Mouse (Mus musculus): ENCODE data around the gene Nab1.
"Not testable (repeated sequence)": the region's sequence is repeated elsewhere in the genome, so short reads cannot be mapped to it uniquely, and the experiment has no call there.

Nab1 gene

DNA sequence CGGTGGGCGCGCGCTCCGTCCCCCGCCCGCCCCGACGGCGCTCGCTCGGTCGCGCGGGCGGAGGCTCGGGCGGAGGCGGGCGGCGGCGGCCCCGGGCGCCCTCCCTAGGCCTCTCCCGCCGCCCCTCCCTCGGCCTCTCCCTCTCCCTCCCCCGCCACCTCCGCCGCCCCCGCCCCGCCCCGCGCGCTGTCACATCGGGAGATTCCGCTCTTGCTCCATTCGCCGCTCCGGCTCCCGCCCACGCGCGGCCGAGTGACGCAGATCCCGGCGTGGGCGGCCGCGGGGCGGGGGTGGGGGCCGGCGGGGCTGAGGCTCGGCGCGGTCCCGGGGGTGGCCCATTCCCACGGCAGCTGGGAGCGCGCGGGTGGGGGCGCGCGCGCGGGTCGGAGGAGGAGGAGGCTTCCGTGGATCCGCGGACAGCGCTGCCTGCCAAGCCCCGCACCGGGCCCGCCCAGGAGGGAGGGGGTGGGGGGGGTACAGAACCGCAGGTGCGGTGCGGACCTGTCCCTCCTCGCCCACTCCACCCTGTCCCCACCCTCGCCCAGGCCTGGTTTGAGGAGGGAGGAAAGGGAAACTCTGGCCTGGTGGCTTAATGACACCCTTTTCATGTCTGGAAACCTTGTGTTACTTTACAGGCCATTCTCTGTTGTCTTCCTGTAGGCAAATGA lies at the start of gene Nab1:
Gene Nab1, minus strand, starts transcription at position 366 of the 668 bp plus-strand sequence.
- peak; percentile 87 to 90 for DNase-seq

DNA sequence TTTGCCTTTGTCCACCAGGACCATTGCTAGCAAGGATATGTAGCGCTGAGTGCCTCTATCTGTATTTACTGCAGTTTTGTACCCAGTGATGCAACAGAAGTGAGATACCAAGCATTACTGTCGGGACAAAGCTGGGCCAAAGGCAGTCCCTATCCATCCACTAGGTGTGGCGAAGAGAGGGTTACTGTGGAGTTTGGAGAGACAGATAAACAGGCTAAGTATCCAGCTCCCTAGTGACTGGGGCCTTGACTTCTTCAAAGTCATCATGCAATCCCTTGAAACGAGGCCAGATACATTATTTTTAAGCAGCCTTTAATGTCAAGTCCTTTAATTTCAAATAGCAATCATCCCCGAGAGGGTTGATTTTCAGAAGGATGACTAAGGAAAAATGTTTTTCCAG lies 47.0 kb upstream of the Nab1 start:
- DNase-seq: no peak

DNA sequence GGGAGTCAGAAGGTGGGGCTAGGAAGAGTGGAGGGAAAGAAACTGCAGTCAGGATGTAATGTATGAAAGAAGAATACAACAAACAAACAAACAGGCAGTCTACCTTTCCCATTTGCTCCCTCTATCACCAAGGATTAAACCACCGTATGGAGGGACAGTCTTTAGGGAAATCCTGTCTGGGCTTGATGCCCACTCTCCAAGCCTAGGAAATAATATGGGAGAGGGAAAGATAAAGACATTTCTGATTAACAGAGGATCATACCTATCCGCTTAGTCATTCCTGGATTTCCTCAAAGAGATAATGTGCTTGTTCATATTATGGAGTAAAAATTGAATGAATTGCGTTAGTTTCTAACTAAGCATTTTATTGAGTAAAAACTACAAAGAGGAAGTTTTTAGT lies 46.3 kb upstream of the Nab1 start:
- peak; percentile 5 to 15 for DNase-seq

DNA sequence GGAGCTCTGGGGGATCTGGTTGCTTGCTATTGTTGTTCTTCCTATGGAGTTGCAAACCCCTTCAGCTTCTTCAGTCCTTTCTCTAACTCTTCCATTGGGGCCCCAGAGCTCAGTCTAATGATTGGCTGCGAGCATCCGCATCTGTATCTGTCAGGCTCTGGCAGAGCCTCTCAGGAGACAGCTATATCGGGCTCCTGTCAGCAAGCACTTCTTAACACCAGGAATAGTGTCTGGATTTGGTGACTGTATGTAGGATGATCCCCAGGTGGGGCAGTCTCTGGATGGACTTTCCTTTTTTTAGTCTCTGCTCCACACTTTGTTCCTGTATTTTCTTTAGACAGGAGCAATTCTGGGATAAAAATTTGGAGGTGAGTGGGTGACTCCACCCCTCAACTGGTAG lies 39.6 kb upstream of the Nab1 start:
- DNase-seq: not testable (repeated sequence)

DNA sequence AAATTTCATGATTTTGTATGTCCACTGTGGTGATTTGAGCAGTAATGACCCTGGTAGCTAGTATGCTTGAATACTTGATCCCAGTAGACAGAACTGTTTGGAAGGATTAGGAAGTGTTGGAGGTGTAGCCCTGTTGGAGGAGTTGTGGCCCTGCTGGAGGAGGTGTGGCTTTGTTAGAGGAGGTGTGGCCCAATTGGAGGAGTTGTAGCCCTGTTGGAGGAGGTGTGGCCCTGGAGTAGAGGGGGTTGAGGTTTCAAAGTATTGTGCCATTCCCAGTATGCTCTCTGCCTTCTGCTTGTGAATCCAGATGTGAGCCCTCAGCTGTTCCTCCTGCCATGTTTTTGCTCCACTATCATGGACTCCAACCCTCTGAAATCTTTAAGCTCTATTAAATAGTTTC lies 29.5 kb upstream of the Nab1 start:
- no peak for DNase-seq

DNA sequence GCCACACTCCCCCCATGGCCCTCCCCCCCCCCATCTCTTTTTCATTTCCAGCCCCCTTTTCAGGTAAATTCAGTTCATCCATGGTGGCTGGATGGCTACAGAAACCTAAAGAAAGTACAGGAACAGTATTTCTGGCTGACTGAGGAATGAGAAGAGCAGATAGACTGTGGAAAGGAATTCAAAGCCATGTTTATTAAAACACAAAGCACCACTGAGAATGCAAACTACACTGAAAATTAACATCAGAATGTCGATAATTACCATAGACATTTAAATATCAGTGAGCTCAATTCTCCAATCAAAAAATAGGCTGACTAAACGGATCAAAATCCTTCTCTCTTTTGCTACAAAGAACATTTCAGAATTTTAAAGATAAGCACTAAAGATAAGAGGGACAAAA lies 27.2 kb upstream of the Nab1 start:
- no peak for DNase-seq

DNA sequence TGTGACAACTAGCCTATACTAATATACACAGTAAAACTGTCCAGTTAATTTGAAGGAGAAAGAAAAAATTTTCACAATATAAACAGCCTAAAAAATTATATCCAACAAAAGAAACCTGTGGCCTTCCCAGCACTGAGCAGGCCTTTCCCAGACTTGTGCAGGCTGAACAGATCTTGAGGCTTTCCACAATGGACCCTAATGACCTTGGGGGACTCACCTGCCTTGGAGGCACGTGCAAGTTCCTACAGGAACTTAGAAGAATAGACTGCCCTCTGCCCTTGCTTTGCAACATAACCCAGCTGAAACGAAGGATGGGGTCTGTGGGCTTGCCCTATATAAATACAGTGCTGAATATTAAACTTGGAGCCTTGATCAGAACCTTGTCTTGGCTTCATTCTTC lies 26.8 kb upstream of the Nab1 start:
- DNase-seq: no peak

DNA sequence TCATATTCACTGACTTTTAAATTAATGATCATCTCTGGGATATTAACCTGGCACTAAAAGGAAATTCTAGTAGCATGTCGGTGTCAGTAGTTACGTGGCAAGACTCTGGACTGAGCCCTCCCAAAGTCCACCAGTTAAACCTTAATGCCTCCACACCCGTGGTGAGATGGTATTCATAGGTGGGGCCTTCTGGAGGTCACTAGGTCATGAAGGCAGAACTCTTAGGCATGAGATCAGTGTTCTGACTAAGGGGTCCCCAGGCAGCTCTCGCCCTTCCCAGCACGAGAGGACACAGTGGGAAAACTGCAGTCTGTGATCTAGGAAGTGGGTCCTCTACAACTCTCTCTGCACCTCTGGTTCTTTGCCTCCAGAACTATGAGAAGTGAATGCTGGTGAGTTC lies 24.2 kb upstream of the Nab1 start:
- DNase-seq: no peak

DNA sequence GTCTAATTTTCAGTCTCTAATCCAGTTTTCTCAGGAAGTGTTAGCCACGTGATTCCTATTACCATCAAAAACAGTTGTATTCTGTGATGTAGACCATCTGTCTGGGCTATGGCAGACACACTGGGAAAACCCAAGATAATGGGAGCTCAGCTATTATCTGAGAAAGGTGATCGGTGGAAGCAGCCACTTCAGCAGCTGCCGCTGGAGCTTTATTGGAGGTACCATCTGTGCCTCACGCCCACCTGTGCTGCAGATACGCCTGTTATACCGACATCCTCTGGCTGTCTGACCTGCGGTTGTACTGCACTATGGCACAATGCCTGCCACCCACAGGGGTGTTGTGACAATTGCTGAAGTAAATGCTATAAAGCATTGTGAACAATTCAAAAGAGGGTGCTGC lies 23.7 kb upstream of the Nab1 start:
- DNase-seq: peak; percentile 26 to 39

DNA sequence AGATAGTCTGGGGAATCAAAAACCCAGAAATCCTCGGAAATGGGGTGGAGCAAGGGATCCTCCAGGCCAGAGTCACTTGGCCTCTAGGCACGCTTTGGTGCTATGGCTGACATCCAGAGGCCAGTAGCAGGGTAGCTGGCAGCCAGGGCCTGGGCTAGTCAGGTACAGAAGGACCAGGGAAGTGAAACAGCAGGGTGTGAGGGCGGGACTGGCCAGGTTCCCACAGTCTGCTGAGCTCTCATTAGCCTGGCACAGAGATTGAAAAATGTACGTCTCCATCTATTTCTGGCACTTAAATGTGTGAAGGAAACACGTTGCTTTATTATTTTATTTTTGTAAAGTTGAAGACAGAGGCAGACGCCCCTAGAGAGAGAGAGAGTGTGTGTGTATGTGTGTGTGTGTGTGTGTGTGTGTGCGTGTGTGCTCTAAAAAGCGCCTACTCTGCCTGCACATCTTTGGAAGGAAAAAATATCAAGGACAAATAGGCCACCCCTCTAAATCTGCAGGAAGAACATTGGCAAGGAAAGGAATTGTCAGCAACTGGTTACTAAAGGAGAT lies 21.0 kb upstream of the Nab1 start:
- DNase-seq: peak; percentile 93 to 96

DNA sequence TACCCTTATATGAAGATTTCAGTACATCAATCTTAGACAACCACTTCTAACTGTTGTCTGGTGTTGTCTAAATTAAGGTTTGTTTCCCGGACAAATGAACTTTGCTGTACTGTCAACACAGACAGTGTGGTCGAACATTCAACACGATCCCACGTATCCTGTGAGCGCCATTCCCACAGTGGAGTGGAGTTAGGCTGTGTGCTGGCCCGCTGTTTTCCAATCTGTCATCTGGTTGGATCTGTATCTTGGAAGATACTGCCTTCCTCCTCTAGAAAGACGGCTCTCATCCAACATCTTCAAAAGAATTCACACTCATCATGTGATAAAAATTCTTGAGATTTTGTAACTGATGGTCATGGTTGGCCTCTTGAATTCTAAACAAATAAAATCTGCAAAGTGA lies 19.7 kb upstream of the Nab1 start:
- DNase-seq: peak; percentile 54 to 67

DNA sequence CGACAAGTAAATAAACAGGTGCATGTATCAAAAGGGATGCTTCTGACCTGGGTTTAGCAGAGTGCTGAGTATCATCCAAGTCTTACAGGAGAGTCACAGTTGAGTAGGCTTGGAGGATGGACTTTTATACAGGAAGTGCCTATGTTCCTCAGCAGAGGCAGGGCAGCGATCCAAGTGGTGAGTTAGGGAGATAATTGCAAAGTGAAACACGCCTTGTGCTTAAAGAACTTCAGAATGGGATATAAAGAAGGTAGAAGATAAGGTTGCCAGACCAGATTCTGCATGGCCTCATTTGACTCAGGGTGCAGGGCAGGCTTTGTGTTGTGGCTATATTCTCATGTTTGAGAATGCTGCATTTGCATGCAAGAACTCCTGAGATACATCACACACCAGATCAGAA lies 14.8 kb upstream of the Nab1 start:
- DNase-seq: no peak

DNA sequence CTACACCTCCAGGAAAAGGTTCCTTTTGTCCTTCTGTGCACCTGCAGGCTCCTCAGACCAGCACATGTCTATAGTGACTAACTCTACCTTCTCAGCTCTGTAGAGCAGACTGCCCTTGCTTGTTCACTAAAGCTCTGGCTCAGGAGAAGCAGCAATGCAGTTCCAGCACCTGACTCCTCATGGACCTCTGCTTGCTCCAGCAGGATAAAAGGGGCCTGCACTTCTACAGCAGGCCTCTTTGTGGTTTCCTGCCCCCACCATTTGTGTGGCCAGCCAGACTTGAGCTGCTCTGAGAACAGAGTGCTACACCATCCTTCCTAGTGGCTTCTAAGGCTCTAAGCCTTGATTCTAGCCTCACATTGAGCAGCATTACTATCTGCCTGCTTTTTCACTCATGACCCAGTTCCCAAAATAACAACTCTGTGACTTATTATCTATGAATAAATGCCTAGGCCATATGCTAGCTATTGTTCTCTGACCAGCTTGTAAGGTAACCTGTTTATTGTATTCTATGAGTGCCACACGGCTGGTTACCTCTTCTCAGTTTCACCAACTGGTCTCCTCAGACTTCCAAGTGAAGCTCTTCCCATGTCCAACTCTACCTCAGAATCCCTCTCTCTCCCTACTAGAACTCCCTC lies 11.4 kb upstream of the Nab1 start:
- DNase-seq: no peak

DNA sequence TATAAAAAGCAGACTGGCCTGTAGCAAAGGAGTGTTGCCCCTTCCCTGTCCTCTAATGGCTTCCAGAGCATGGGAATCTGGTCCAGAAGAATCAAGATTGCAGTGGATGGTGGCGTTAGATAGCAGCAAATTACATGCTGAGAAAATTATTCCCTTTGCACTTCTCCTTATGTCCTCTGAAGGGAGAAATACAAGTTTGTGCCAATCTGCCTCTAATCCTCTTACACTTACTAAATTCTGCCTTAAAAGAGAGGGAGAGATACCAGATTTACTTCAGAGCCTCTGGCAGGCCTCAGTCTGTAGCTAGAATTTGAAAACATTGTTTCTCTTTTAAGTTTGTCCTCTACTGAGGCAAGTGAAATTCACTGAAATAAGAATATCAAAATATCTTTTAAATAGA lies 5.7 kb upstream of the Nab1 start:
- DNase-seq: no peak

DNA sequence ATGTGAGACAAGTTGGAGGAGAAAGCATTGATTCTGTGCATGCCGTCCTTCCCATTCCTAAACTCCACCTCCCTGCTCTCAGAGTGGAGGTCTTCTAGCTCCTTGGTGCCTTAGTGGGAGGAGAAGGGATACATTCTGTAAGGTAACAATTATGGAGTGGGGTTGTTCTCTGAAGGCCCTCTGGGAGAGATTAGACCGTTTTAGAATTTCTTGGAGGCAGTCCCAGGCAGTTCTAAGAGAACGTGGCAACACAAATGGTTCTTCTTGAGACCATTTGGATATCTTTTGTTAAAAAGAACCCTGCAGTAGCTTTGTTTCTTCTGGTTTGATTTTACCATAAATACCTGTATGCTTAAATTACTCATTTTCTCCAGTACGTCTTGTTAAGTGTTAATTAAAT lies 1.8 kb upstream of the Nab1 start:
- no peak for DNase-seq

DNA sequence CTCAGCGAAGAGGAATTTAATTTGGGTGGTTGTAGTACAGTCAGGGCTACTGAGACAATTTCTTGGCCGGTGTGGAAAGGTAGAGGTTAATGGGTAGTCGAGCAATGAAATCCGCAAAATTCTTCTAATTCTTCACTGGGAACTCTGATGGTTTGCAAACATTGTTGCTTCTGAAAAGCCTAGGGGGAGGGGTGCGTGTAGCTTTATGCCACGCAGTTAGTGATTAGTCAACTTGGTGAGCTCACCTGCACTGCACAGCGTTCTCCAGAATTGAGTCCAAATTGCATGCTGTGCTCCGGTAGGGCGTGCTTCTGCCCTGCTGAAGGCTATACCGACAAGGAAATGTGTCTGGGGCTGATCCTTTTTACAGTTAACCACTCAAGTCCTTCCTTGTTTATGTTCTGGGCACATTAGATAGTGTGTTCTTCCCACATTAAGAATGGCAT lies 1.2 kb upstream of the Nab1 start:
- peak; percentile 51 to 66 for DNase-seq

DNA sequence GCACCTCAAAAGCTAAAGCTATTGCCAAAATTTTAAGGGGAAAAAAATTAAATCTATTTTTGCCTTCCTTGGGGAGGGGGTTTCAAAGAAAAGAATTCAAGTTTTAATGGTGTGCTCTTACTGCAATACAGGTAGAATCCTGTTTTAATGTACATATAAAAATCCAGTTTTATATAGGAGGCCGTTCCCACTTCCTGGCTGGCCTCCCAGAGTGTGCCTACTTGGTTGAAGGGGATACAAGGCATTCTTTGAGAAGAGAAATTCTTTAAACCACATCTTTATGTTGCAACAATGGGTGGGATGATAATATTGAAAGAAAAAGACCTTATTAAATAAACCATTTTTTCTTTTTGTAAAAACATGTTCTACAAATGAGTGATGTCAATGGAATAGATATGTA lies 611 bp upstream of the Nab1 start:
- peak; percentile 16 to 25 for DNase-seq

DNA sequence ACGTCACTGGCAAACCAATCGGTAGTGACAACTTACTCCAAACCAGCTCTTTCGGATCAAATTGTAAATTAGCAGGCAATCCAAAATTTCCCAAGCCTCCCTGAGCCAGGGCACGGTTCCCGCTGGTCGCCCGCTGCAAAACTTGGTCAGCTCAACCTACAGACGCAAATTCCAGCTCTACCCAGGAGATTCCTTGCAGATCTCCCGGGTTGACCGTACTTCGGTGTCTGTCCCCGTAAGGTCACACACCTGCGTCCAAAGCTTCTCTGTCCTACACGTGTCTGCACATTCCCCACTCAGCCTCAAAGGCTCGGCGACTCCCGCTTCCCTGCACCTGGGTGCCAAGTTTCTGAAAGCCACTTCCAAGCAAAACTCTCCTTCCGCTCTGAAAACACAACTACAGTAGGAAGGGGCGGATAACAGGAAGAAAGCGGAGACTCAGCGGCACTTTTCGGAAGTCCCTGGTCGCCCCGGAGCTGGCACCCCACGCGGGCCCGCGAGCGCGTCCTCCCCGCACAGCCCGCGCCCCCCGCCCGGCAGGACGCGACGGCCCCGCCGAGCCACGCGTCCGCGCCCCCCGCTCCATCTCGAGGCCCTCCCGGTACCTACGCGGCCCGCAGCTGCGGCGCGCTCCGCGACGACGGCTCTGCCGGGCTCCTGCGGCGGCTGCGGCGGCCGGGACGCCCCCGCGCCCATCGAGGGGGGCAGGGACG lies 722 bp downstream of the Nab1 start:
- DNase-seq: peak; percentile 62 to 65

DNA sequence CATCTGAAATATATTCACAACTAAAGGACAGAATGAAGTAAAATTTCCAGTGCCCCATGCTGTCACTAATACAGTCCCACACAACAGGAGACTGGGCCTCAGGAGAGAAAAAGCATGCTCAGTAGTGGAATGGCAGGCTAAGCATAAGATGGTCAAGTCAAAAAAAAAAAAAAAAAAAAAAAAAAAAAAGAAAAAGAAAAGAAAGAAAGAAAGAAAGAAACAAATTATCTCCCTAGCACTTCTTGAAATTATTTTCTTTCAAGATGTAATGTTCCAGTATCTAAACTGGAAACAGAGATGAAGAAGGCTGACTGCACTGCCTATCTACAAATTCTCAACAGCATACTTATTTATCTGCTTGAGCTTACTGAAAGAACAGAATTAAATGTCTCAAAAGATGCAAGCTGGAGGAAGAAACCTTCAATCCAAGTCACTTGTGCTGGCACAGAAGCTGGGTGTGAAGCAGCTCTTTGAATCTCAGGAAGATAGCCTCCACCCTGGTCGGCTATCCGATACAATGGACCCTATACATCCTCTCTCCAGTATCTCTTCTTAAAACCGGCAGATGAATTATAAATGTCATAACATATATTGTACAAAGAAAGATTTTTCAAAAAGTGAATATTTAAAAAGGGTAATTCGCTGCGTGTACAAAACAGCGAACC lies 1.6 kb downstream of the Nab1 start:
- no peak for DNase-seq

DNA sequence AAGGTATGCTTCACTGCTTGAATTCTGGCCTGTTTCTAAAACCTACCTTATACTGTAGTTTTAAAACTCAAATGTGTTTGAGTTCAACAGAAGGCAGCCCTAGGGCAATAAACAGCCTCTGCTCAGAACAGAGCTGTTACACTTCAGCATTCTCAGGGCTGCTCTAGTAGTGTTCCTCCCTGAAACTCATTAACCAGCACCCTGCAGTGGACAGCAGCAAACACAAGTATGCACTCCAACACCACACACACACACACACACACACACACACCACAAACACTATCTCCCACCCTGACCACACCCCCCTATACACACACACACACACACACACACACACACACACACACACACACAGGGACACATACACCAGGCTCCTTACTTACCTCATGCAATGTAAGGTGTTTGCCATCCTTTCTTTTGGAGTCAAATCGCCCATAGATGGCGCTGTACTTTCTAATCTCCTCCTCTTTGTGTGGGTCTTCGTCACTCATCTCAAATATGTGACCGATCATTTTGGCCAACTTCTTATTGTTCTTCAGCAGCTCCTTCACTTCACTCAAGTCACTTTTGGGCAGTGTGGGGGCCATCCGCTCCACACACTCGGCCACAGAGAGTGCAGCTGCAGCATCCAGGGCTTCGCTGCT lies 10.8 kb downstream of the Nab1 start:
- DNase-seq: peak; percentile 56 to 65

DNA sequence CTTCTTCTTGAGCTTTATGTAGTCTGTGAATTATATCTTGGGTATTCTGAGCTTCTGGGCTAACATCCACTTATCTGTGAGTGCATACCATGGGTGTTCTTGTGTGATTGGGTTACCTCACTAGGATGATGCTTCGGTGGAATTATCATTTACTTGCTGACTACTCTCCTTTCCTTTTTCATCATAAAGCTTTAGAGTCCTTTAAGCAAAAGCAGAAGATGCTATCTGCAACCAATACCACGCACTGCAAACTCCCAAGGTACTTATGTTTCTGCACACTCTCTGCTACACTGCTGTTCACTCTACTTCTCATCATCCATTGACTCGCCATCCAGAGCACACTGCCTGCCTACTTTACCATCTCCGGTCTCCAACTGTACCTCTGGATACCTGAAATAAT lies 15.5 kb downstream of the Nab1 start:
- no peak for DNase-seq

DNA sequence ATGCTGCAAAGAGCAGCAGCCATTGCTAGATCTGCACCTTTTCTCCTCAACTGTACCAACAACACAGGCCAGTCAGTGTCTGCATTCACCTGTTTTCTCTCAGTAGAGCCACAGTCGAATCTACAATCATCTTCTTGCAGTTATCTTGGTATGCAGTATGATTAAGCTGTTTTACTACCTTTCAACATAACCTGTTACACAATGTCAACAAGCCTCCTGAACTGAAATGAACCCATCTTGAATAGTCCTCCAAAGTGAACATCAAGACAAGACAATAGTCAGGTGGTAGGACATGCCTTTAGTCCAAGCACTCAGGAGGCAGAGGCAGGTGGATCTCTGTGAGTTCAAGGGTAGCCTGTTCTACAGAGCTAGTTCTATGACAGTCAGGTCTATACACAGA lies 26.2 kb downstream of the Nab1 start:
- DNase-seq: no peak

All from cerebellum, postnatal 10 days (tissue).